Mouse (Mus musculus) limb, embryonic 11.5 days (tissue): ENCODE data around the gene Cdr2. TPM values are rescaled to one million over a fixed set of nuclear protein-coding genes. Genes with fewer than 3 reads are reported as not detected.

ENCODE experiments used
- ATAC-seq: fragments of 200-750 bp; cut with Nextera tagmentation; 2 replicates; pipeline ENCODE4 v1.8.0; 2017; ENCODE audit warnings: low read depth; ENCODE audit not compliant: insufficient number of reproducible peaks, low FRiP score, low TSS enrichment
- DNase-seq: peaks from one replicate; pipeline ENCODE4 v3.0.0-alpha.2; 2015; ENCODE audit warnings: low spot score
- H3K27ac ChIP-seq: fragments of 300-500 bp; sonication (generic); replicated peaks from 2 replicates; pipeline ENCODE4 v1.5.1; 2014; ENCODE audit warnings: low read depth, mild to moderate bottlenecking, low read length
- H3K27me3 ChIP-seq: fragments of 300-500 bp; sonication (generic); 2 replicates; pipeline ENCODE4 v1.6.1; 2014; ENCODE audit warnings: mild to moderate bottlenecking, low read length, mixed read lengths; ENCODE audit not compliant: control insufficient read depth, insufficient read depth
- H3K36me3 ChIP-seq: fragments of 300-500 bp; sonication (generic); 2 replicates; pipeline ENCODE4 v1.6.1; 2014; ENCODE audit warnings: mild to moderate bottlenecking, low read length, moderate library complexity, mixed read lengths; ENCODE audit not compliant: control insufficient read depth, insufficient read depth
- H3K4me1 ChIP-seq: fragments of 300-500 bp; sonication (generic); 2 replicates; pipeline ENCODE4 v1.6.1; 2014; ENCODE audit warnings: low read length, mixed read lengths; ENCODE audit not compliant: control insufficient read depth, insufficient read depth
- H3K4me2 ChIP-seq: fragments of 300-500 bp; sonication (generic); 2 replicates; pipeline ENCODE4 v1.6.1; 2014; ENCODE audit warnings: low read depth, mild to moderate bottlenecking, moderate library complexity; ENCODE audit not compliant: severe bottlenecking
- H3K4me3 ChIP-seq: fragments of 300-500 bp; sonication (generic); 2 replicates; pipeline ENCODE4 v1.5.1; 2014; ENCODE audit warnings: low read depth, low read length
- H3K9ac ChIP-seq: fragments of 300-500 bp; sonication (generic); 2 replicates; pipeline ENCODE4 v1.6.1; 2014; ENCODE audit warnings: mild to moderate bottlenecking, low read length
- H3K9me3 ChIP-seq: fragments of 300-500 bp; sonication (generic); 2 replicates; pipeline ENCODE4 v1.6.1; 2016; ENCODE audit warnings: low read length; ENCODE audit not compliant: control insufficient read depth
- WGBS: fragments of 180-500 bp; shearing (Covaris S2); extraction: QIAGEN DNeasy Blood & Tissue Kit; methylation state at CpG from one replicate; pipeline ENCODE4 v1.1.7; 2014; 5-methylcytosine and 5-hydroxymethylcytosine counted together
- polyA plus RNA-seq: library from polyadenylated mRNA; unstranded; fragments of >200 nt; fragmentation: Nextera tagmentation; extraction: Ambion mirVana; gene quantifications from 2 replicates; pipeline ENCODE4 v1.2.1, GENCODE M21; 2014

Gene Cdr2
- polyA plus RNA-seq, 1 experiment from 2014 or later: 14.0 TPM

- H3K9me3 ChIP-seq: no peaks in the 10 kb centered on the region
Observed at GRCm38 (mm10) chr7:121003793-121004418, 21.8 kb upstream of the Cdr2 start.

GRCm38 (mm10) chr7:121002407-121002928, 20.4 kb upstream of the Cdr2 start:
- Histone ChIP-seq H3K27me3 (no peaks in the 10 kb centered on the region), H3K9ac (no peak overlapping the region), H3K4me3 (no peak overlapping the region), H3K4me1 (no peaks in the 10 kb centered on the region), H3K36me3 (no peaks in the 10 kb centered on the region), H3K9me3 (no peaks in the 10 kb centered on the region), H3K4me2 (no peak overlapping the region), H3K27ac (no peak overlapping the region)
- no peak for ATAC-seq
- DNase-seq: no peak
- 88% methylated on average over 5 of the region's 5 CpGs for WGBS

More at GRCm38 (mm10) chr7:121003793-121004418, 21.8 kb upstream of the Cdr2 start:
- Histone ChIP-seq H3K4me2 (no peak overlapping the region), H3K9ac (no peak overlapping the region), H3K27ac (no peak overlapping the region), H3K4me1 (no peaks in the 10 kb centered on the region), H3K4me3 (no peak overlapping the region), H3K36me3 (no peaks in the 10 kb centered on the region), H3K27me3 (no peaks in the 10 kb centered on the region)
- no peak for DNase-seq
- no peak for ATAC-seq
- WGBS: 73% methylated on average over 4 of the region's 4 CpGs

- H3K4me1 ChIP-seq: no peaks in the 10 kb centered on the region
- H3K27me3 ChIP-seq: no peaks in the 10 kb centered on the region
- no peak overlapping the region for H3K27ac ChIP-seq
- ATAC-seq (no peak), DNase-seq (no peak)
- 86% methylated on average over 3 of the region's 3 CpGs for WGBS
- no peaks in the 10 kb centered on the region for H3K36me3 ChIP-seq
- H3K9ac ChIP-seq: no peak overlapping the region
- no peaks in the 10 kb centered on the region for H3K9me3 ChIP-seq
- H3K4me2 ChIP-seq: no peak overlapping the region
- no peak overlapping the region for H3K4me3 ChIP-seq
Observed at GRCm38 (mm10) chr7:121001879-121002278, 19.8 kb upstream of the Cdr2 start.

GRCm38 (mm10) chr7:121000065-121000822, 18.1 kb upstream of the Cdr2 start:
- Histone ChIP-seq H3K4me1 (no peaks in the 10 kb centered on the region), H3K9me3 (no peaks in the 10 kb centered on the region), H3K36me3 (no peaks in the 10 kb centered on the region), H3K27ac (no peak overlapping the region), H3K9ac (no peak overlapping the region), H3K27me3 (no peaks in the 10 kb centered on the region), H3K4me3 (no peak overlapping the region), H3K4me2 (no peak overlapping the region)
- 79% methylated on average over 3 of the region's 3 CpGs for WGBS
- DNase-seq (no peak), ATAC-seq (no peak)

GRCm38 (mm10) chr7:120999021-120999530, 17.0 kb upstream of the Cdr2 start:
- Histone ChIP-seq H3K4me1 (no peaks in the 10 kb centered on the region), H3K4me2 (no peak overlapping the region), H3K27me3 (no peaks in the 10 kb centered on the region), H3K9ac (no peak overlapping the region), H3K27ac (no peak overlapping the region), H3K4me3 (no peak overlapping the region), H3K36me3 (no peaks in the 10 kb centered on the region), H3K9me3 (no peaks in the 10 kb centered on the region)
- WGBS: 75% methylated on average over 2 of the region's 2 CpGs
- ATAC-seq (no peak), DNase-seq (no peak)

GRCm38 (mm10) chr7:120991191-120991590, 9.1 kb upstream of the Cdr2 start:
- Histone ChIP-seq H3K4me3 (no peak overlapping the region), H3K27ac (no peak overlapping the region), H3K36me3 (no peaks in the 10 kb centered on the region), H3K27me3 (no peaks in the 10 kb centered on the region), H3K9me3 (no peaks in the 10 kb centered on the region), H3K4me1 (no peaks in the 10 kb centered on the region), H3K4me2 (no peak overlapping the region), H3K9ac (no peak overlapping the region)
- DNase-seq (no peak), ATAC-seq (no peak)
- WGBS: 77% methylated on average over 8 of the region's 8 CpGs

- H3K4me3 ChIP-seq: peak overlapping the region; percentile 70
- WGBS: 9% methylated on average over 7 of the region's 7 CpGs
- H3K4me1 ChIP-seq: 0 out of 2 replicates have a peak, but pooled peaks cover 4% of the 10 kb centered on the region
- peak overlapping the region; percentile 70; the same call in 1 of the 2 replicates for H3K9ac ChIP-seq
- H3K27me3 ChIP-seq: no peaks in the 10 kb centered on the region
- H3K9me3 ChIP-seq: no peaks in the 10 kb centered on the region
- DNase-seq (no peak), ATAC-seq (no peak)
- H3K4me2 ChIP-seq: peak overlapping the region; percentile 61
- no peak overlapping the region for H3K27ac ChIP-seq
- no peaks in the 10 kb centered on the region for H3K36me3 ChIP-seq
Observed at GRCm38 (mm10) chr7:120982968-120983367, 856 bp upstream of the Cdr2 start.
